Mouse (Mus musculus) hindbrain, embryonic 12.5 days (tissue): ENCODE measurements around the gene Pcdh9. TPM values are rescaled to one million over a fixed set of nuclear protein-coding genes. Genes with fewer than 3 reads are reported as not detected.

Experiments
- ATAC-seq: fragments of 200-750 bp; cut with Nextera tagmentation; 2 replicates; pipeline ENCODE4 v1.8.0; 2017; ENCODE audit warnings: moderate TSS enrichment; ENCODE audit not compliant: low FRiP score
- H3K27ac ChIP-seq: fragments of 300-500 bp; sonication (generic); 2 replicates; pipeline ENCODE4 v1.5.1; 2016; ENCODE audit warnings: mild to moderate bottlenecking
- H3K27me3 ChIP-seq: fragments of 300-500 bp; sonication (generic); 2 replicates; pipeline ENCODE4 v1.6.1; 2016; ENCODE audit warnings: mild to moderate bottlenecking
- H3K36me3 ChIP-seq: fragments of 300-500 bp; sonication (generic); 2 replicates; pipeline ENCODE4 v1.6.1; 2016; ENCODE audit warnings: mild to moderate bottlenecking
- H3K4me1 ChIP-seq: fragments of 300-500 bp; sonication (generic); 2 replicates; pipeline ENCODE4 v1.6.1; 2016
- H3K4me2 ChIP-seq: fragments of 300-500 bp; sonication (generic); replicated peaks from 2 replicates; pipeline ENCODE4 v1.6.1; 2016; ENCODE audit warnings: mild to moderate bottlenecking
- H3K4me3 ChIP-seq: fragments of 300-500 bp; sonication (generic); 2 replicates; pipeline ENCODE4 v1.5.1; 2016; ENCODE audit warnings: mild to moderate bottlenecking
- H3K9ac ChIP-seq: fragments of 300-500 bp; sonication (generic); 2 replicates; pipeline ENCODE4 v1.6.1; 2016; ENCODE audit warnings: mild to moderate bottlenecking, moderate library complexity
- H3K9me3 ChIP-seq: fragments of 300-500 bp; sonication (generic); replicated peaks from 2 replicates; pipeline ENCODE4 v1.6.1; 2016; ENCODE audit warnings: mild to moderate bottlenecking
- WGBS: fragments of 180-500 bp; shearing (Covaris S2); methylation state at CpG from one replicate; pipeline ENCODE4 v1.1.7; 2016; 5-methylcytosine and 5-hydroxymethylcytosine counted together
- polyA plus RNA-seq: library from polyadenylated mRNA; unstranded; fragments of >200 nt; fragmentation: Nextera tagmentation; extraction: Ambion mirVana; gene quantifications from 2 replicates; pipeline ENCODE4 v1.2.1, GENCODE M21; 2016

Pcdh9 gene
- polyA plus RNA-seq, 1 experiment from 2014 or later, result 104 TPM

GRCm38 (mm10) chr14:93415496-93415895 is 475.0 kb downstream of the Pcdh9 start:
- WGBS, result 86% methylated on average over 2 of the region's 2 CpGs
- Histone ChIP-seq H3K27ac (no peak overlapping the region), H3K4me2 (no peak overlapping the region)

GRCm38 (mm10) chr14:93409314-93409713 is 481.2 kb downstream of the Pcdh9 start:
- H3K36me3 ChIP-seq, result no peaks in the 10 kb centered on the region
- no peak for ATAC-seq
- H3K4me3 ChIP-seq, result no peak overlapping the region
- no peaks in the 10 kb centered on the region for H3K27me3 ChIP-seq
- no peak overlapping the region for H3K9ac ChIP-seq
- H3K27ac ChIP-seq, result no peak overlapping the region
- no peaks in the 10 kb centered on the region for H3K9me3 ChIP-seq
- H3K4me2 ChIP-seq, result no peak overlapping the region
- no peaks in the 10 kb centered on the region for H3K4me1 ChIP-seq
- WGBS, result 84% methylated on average over 1 of the region's 1 CpGs

More at GRCm38 (mm10) chr14:93415496-93415895, 475.0 kb downstream of the Pcdh9 start:
- ATAC-seq, result no peak
- Histone ChIP-seq H3K9me3 (no peaks in the 10 kb centered on the region), H3K4me1 (no peaks in the 10 kb centered on the region), H3K4me3 (no peak overlapping the region), H3K27me3 (no peaks in the 10 kb centered on the region), H3K36me3 (no peaks in the 10 kb centered on the region), H3K9ac (no peak overlapping the region)

DNA sequence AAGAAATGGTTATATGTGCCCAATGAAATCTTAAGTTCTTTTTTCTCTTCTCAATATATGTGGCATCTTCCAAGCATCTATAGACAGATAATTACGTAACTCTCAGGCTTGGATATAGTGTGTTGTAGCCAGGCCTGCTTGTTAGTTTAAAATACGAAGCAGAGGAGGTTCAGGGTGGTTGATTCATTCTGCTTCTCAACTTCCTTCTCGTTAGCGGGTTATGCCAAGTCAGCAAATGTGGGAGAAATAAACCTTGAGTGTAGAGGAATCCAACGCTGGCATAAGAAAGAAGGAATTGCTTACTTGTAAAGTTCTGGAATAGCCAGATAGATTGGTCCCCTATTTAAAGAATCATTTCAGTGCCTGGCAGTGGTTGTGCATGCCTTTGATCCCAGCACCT is 482.7 kb downstream of the Pcdh9 start:
- 93% methylated on average over 5 of the region's 5 CpGs for whole genome bisulfite sequencing
- ATAC-seq, result no peak
- no peaks in the 10 kb centered on the region for H3K4me1 ChIP-seq
- no peaks in the 10 kb centered on the region for H3K36me3 ChIP-seq
- no peak overlapping the region for H3K4me2 ChIP-seq
- H3K9me3 ChIP-seq, result no peaks in the 10 kb centered on the region
- H3K9ac ChIP-seq, result no peak overlapping the region
- H3K4me3 ChIP-seq, result no peak overlapping the region
- no peaks in the 10 kb centered on the region for H3K27me3 ChIP-seq
- H3K27ac ChIP-seq, result no peak overlapping the region

GRCm38 (mm10) chr14:93385090-93385489 is 505.4 kb downstream of the Pcdh9 start:
- no peak overlapping the region for H3K4me2 ChIP-seq
- H3K4me1 ChIP-seq, result no peaks in the 10 kb centered on the region
- no peaks in the 10 kb centered on the region for H3K36me3 ChIP-seq
- H3K9me3 ChIP-seq, result no peaks in the 10 kb centered on the region
- H3K4me3 ChIP-seq, result no peak overlapping the region
- 82% methylated on average over 2 of the region's 2 CpGs for WGBS
- no peak overlapping the region for H3K27ac ChIP-seq
- no peaks in the 10 kb centered on the region for H3K27me3 ChIP-seq
- ATAC-seq, result no peak
- no peak overlapping the region for H3K9ac ChIP-seq

DNA sequence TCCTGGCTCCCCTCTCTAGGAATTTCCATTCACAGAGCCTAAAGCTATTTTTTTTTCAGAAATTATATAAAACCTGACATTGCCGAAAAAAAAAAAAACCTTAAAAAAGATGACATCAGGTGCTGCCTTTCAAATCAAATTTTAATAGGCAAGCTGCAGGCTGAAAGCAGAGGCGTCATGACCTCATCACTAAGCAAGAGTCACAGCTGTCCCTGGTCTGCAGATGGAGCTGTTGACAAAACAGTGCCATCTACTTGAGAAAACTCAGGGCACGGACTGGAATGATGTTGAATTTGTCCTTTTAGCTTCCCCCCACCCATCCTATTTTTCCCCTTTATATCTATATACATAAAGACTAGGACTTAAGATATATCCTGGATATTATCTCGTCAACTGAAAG is 509.3 kb downstream of the Pcdh9 start:
- no peaks in the 10 kb centered on the region for H3K9me3 ChIP-seq
- no peak overlapping the region for H3K4me3 ChIP-seq
- no peak overlapping the region for H3K9ac ChIP-seq
- H3K4me1 ChIP-seq, result no peaks in the 10 kb centered on the region
- WGBS, result 36% methylated on average over 4 of the region's 4 CpGs
- H3K27ac ChIP-seq, result peak overlapping the region; percentile 64
- peak; percentile 73 for ATAC-seq
- H3K4me2 ChIP-seq, result no peak overlapping the region
- no peaks in the 10 kb centered on the region for H3K36me3 ChIP-seq
- no peaks in the 10 kb centered on the region for H3K27me3 ChIP-seq

DNA sequence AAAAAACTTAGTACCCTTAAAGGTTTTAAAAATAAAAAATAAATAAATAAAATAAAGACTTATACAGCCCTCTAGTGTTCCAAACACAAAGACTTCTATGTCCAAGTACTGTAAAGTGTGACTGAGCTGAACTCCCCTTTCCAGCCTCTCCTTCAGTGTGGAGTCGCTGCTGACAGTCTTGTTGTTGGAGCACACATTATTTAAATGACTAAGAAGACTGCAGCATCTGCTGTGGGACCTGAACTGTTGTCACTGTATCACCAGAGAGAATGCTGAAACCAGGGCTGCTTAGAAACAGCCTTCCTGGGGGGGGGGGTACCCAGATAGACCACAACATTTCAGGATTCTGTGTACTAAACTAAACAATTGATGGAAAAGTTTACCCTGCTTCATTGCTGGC is 509.7 kb downstream of the Pcdh9 start:
- H3K4me1 ChIP-seq, result no peaks in the 10 kb centered on the region
- no peak overlapping the region for H3K4me2 ChIP-seq
- no peaks in the 10 kb centered on the region for H3K27me3 ChIP-seq
- peak; percentile 77 for ATAC-seq
- H3K9ac ChIP-seq, result no peak overlapping the region
- no peak overlapping the region for H3K4me3 ChIP-seq
- peak overlapping the region; percentile 64 for H3K27ac ChIP-seq
- H3K36me3 ChIP-seq, result no peaks in the 10 kb centered on the region
- 41% methylated on average over 1 of the region's 1 CpGs for whole genome bisulfite sequencing
- no peaks in the 10 kb centered on the region for H3K9me3 ChIP-seq

DNA sequence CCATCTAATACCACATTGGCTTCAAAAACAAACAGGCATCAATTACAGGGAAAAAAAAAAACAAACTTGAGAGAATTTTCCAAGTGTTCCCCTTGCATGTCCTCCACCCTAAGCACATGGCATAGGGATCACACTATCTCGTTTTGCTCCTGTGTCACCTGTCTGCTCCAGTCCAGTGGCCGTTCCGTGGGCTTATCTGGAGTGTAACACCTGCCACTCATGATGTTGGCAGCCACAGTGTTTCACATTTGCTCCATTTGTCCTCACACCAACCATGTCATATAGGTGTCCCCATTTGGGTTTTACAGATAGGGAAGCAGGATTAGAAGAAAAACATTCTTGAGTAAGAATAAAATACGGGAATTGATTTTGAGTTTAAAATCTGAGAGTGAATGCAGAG is 514.3 kb downstream of the Pcdh9 start:
- no peaks in the 10 kb centered on the region for H3K9me3 ChIP-seq
- ATAC-seq, result no peak
- no peak overlapping the region for H3K9ac ChIP-seq
- H3K4me1 ChIP-seq, result no peaks in the 10 kb centered on the region
- H3K4me3 ChIP-seq, result no peak overlapping the region
- H3K27ac ChIP-seq, result no peak overlapping the region
- no peaks in the 10 kb centered on the region for H3K27me3 ChIP-seq
- WGBS, result 78% methylated on average over 4 of the region's 4 CpGs
- no peak overlapping the region for H3K4me2 ChIP-seq
- no peaks in the 10 kb centered on the region for H3K36me3 ChIP-seq

DNA sequence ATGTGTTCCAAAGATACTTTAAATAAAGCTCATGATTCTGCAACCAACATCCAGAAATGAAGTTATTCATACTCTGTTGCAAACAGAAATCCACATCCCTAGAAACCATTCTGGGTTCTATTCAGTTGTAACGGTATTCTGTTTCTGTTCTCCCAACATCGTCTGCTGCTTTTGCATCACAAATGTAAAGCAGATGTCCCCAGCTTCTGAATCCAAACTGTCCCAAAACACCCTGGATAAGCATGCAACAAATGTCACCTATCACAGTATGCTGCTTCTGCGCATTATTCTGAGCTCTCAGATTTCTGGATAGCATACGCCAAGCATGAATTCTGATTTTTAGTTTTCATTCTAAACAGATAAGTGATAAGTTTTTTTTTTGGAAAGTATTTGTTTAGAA is 516.3 kb downstream of the Pcdh9 start:
- H3K4me3 ChIP-seq, result no peak overlapping the region
- no peak overlapping the region for H3K4me2 ChIP-seq
- WGBS, result 69% methylated on average over 4 of the region's 4 CpGs
- no peak overlapping the region for H3K27ac ChIP-seq
- H3K9ac ChIP-seq, result no peak overlapping the region
- no peaks in the 10 kb centered on the region for H3K27me3 ChIP-seq
- no peaks in the 10 kb centered on the region for H3K9me3 ChIP-seq
- H3K4me1 ChIP-seq, result no peaks in the 10 kb centered on the region
- no peak for ATAC-seq
- H3K36me3 ChIP-seq, result no peaks in the 10 kb centered on the region

DNA sequence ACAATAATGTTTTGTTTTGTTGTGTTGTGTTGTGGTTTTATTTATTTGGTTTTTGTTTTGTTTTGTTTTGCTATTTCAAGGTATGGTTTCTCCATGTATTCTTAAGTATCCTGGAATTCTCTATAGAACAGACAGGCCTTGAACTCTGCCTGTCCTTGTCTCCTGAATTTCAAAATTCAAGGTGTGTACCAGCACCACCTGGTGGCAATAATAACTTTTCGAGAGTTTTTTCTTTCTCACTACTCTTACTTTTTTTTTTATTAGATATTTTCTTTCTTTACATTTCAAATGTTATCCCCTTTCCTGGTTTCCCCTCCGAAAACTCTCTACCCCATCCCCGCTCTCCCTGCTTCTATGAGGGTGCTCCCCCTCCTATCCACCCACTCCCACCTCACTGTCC is 536.3 kb downstream of the Pcdh9 start:
- WGBS, result 95% methylated on average over 3 of the region's 3 CpGs
- H3K9ac ChIP-seq, result no peak overlapping the region
- H3K9me3 ChIP-seq, result no peaks in the 10 kb centered on the region
- ATAC-seq, result no peak
- no peaks in the 10 kb centered on the region for H3K36me3 ChIP-seq
- no peak overlapping the region for H3K4me3 ChIP-seq
- H3K27ac ChIP-seq, result no peak overlapping the region
- H3K27me3 ChIP-seq, result no peaks in the 10 kb centered on the region
- H3K4me2 ChIP-seq, result no peak overlapping the region
- H3K4me1 ChIP-seq, result no peaks in the 10 kb centered on the region

DNA sequence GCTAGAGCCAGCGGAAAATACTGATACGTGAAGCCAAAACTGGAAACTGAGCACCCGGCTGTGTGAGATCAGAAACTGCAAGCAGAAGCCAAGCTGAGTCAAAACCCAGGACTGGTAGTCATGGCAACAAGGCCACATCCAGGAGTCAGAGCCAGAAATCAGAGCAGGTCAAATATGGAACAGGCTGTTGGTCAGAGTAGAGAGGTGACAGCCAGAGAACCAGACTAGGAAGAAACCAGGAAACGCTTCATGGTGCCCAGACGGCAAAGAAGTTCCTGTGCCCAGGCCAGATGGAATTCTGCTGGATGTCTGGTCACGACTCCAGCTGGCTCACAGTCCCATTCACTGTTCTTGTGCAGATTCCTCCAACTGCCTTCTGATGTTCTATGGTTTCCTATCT is 539.6 kb downstream of the Pcdh9 start:
- Histone ChIP-seq H3K9me3 (no peaks in the 10 kb centered on the region), H3K4me1 (no peaks in the 10 kb centered on the region), H3K27ac (no peak overlapping the region), H3K27me3 (no peaks in the 10 kb centered on the region), H3K9ac (no peak overlapping the region), H3K4me3 (no peak overlapping the region), H3K4me2 (no peak overlapping the region), H3K36me3 (no peaks in the 10 kb centered on the region)
- no peak for ATAC-seq
- WGBS, result 54% methylated on average over 6 of the region's 6 CpGs

- ATAC-seq, result no peak
- Histone ChIP-seq H3K27ac (no peak overlapping the region), H3K4me3 (no peak overlapping the region), H3K27me3 (no peaks in the 10 kb centered on the region), H3K4me2 (no peak overlapping the region), H3K36me3 (no peaks in the 10 kb centered on the region), H3K4me1 (no peaks in the 10 kb centered on the region), H3K9ac (no peak overlapping the region), H3K9me3 (no peaks in the 10 kb centered on the region)
- 55% methylated on average over 7 of the region's 7 CpGs for WGBS
These were observed 541.3 kb downstream of the Pcdh9 start for GRCm38 (mm10) chr14:93349166-93349565.

GRCm38 (mm10) chr14:93347031-93347430 is 543.4 kb downstream of the Pcdh9 start:
- Histone ChIP-seq H3K4me1 (no peaks in the 10 kb centered on the region), H3K27ac (no peak overlapping the region), H3K9me3 (no peaks in the 10 kb centered on the region), H3K4me2 (no peak overlapping the region), H3K27me3 (no peaks in the 10 kb centered on the region), H3K36me3 (no peaks in the 10 kb centered on the region), H3K4me3 (no peak overlapping the region), H3K9ac (no peak overlapping the region)
- 27% methylated on average over 2 of the region's 2 CpGs for WGBS
- ATAC-seq, result no peak

DNA sequence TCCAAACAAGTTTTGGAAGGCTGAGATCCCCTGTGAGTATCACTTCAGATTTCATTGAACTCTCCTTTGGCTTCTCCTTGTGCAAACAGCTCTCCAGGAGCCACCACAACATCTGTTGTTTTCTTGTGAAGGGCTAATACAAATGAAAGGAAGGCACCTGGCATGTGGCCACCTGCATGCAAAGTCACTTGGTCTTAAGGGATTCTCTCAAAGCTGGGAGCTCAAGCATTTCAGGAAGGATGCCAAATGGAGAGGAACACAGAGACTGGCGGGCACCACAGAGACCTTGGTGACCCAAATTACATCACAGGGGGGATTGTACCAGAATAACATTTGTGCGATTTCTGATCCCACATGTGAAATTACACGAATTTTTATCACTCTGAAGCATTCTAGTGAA is 547.7 kb downstream of the Pcdh9 start:
- H3K4me3 ChIP-seq, result no peak overlapping the region
- no peaks in the 10 kb centered on the region for H3K36me3 ChIP-seq
- no peak for ATAC-seq
- 65% methylated on average over 3 of the region's 3 CpGs for WGBS
- no peak overlapping the region for H3K27ac ChIP-seq
- no peaks in the 10 kb centered on the region for H3K9me3 ChIP-seq
- H3K27me3 ChIP-seq, result no peaks in the 10 kb centered on the region
- H3K4me1 ChIP-seq, result no peaks in the 10 kb centered on the region
- no peak overlapping the region for H3K4me2 ChIP-seq
- no peak overlapping the region for H3K9ac ChIP-seq

GRCm38 (mm10) chr14:93341390-93341789 is 549.1 kb downstream of the Pcdh9 start:
- 48% methylated on average over 5 of the region's 5 CpGs for WGBS

More at GRCm38 (mm10) chr14:93341390-93341789, 549.1 kb downstream of the Pcdh9 start:
- H3K4me1 ChIP-seq, result no peaks in the 10 kb centered on the region
- H3K4me2 ChIP-seq, result no peak overlapping the region
- no peak overlapping the region for H3K27ac ChIP-seq
- no peak for ATAC-seq
- no peaks in the 10 kb centered on the region for H3K9me3 ChIP-seq
- H3K27me3 ChIP-seq, result no peaks in the 10 kb centered on the region
- no peak overlapping the region for H3K9ac ChIP-seq
- no peak overlapping the region for H3K4me3 ChIP-seq
- no peaks in the 10 kb centered on the region for H3K36me3 ChIP-seq
